Mouse (Mus musculus): ENCODE data around the gene Polr1e. TPM values are rescaled to one million over a fixed set of nuclear protein-coding genes. Genes with fewer than 3 reads are reported as not detected.

The Polr1e gene
- total and polyA plus RNA-seq, 3 experiments, result 37.2 to 87.7 (median 78.6) TPM

- Histone ChIP-seq H3K27ac (ENCODE audit: insufficient read depth, low read depth) (no peak overlapping the region), H3K9me3 (replicated peaks; ENCODE audit: low read length) (no peaks in the 10 kb centered on the region), H3K27me3 (replicated peaks) (no peaks in the 10 kb centered on the region), H3K4me1 (ENCODE audit: control insufficient read depth in 1 of 2, insufficient read depth in 2 of 2) (no peaks in the 10 kb centered on the region), H3K79me2 (replicated peaks; ENCODE audit: control insufficient read depth, extremely low read depth, insufficient read depth, poor library complexity, severe bottlenecking) (no peaks in the 10 kb centered on the region), H3K4me2 (ENCODE audit: insufficient read depth, low read depth, poor library complexity, severe bottlenecking) (no peak overlapping the region), H3K4me3 (replicated peaks in 1 of 3; ENCODE audit: low read depth in 2 of 3, low read length in 2 of 3, poor library complexity in 1 of 3) (no peak overlapping the region), H3K9ac (ENCODE audit: insufficient read depth, low read depth) (no peak overlapping the region), H3K36me3 (replicated peaks in 1 of 2; ENCODE audit: control insufficient read depth in 1 of 2, insufficient read depth in 1 of 2, low read length in 1 of 2) (no peaks in the 10 kb centered on the region)
- DNase-seq (ENCODE audit: extremely low read depth), result no peak
- dilution Hi-C loops (cut with MboI; ENCODE audit: extremely low pct_ligation_motif_present, extremely low pct_unique_long_range_greater_than_20kb, low sequenced_read_pairs), result no loop called here
- TF ChIP-seq EP300 (IDR thresholded peaks at IDR 0.05; ENCODE audit: low read length) (no peak), GABPA (IDR thresholded peaks at IDR 0.05; ENCODE audit: insufficient replicate concordance, low read depth, low read length) (no peak), MEF2A (IDR thresholded peaks at IDR 0.05; ENCODE audit: borderline replicate concordance, low read depth, low read length) (no peak), CHD2 (IDR thresholded peaks at IDR 0.05; ENCODE audit: low read length) (no peak), HCFC1 (IDR thresholded peaks at IDR 0.05; ENCODE audit: low read depth, low read length) (no peak), MAFK (IDR thresholded peaks at IDR 0.05; ENCODE audit: insufficient replicate concordance, low read length) (no peak), MAZ (IDR thresholded peaks at IDR 0.05; ENCODE audit: low read depth, low read length) (no peak), ZNF384 (IDR thresholded peaks at IDR 0.05; ENCODE audit: low read depth, low read length) (no peak), CTCF (conservative IDR thresholded peaks at IDR 0.05 in 1 of 2, IDR thresholded peaks at IDR 0.05 in 1 of 2; ENCODE audit: low read depth in 2 of 2, low read length in 2 of 2) (no peak), SIN3A (IDR thresholded peaks at IDR 0.05; ENCODE audit: low read length) (no peak), NELFE (IDR thresholded peaks at IDR 0.05; ENCODE audit: low read depth, low read length) (no peak), ZKSCAN1 (IDR thresholded peaks at IDR 0.05; ENCODE audit: borderline replicate concordance, low read depth, low read length) (no peak), USF1 (IDR thresholded peaks at IDR 0.05; ENCODE audit: low read depth, low read length) (no peak), UBTF (IDR thresholded peaks at IDR 0.05; ENCODE audit: low read depth, low read length) (no peak), RAD21 (IDR thresholded peaks at IDR 0.05; ENCODE audit: low read depth, low read length) (no peak)
- in situ Hi-C loops (cut with MboI; ENCODE audit: low pct_ligation_motif_present, low pct_unique_long_range_greater_than_20kb, low sequenced_read_pairs), result no loop called here
These were observed 29.6 kb downstream of the Polr1e start for GRCm38 (mm10) chr4:45047956-45048355.

- no peak overlapping the region for H3K9ac ChIP-seq (ENCODE audit: insufficient read depth, low read depth)
- H3K27me3 ChIP-seq (replicated peaks), result no peaks in the 10 kb centered on the region
- no peaks in the 10 kb centered on the region for H3K9me3 ChIP-seq (replicated peaks; ENCODE audit: low read length)
- no peak overlapping the region for H3K27ac ChIP-seq (ENCODE audit: insufficient read depth, low read depth)
- TF ChIP-seq MAZ (IDR thresholded peaks at IDR 0.05; ENCODE audit: low read depth, low read length) (no peak), MAFK (IDR thresholded peaks at IDR 0.05; ENCODE audit: insufficient replicate concordance, low read length) (no peak), RCOR1 (conservative IDR thresholded peaks at IDR 0.05; ENCODE audit: low read depth, low read length) (no peak), CTCF (conservative IDR thresholded peaks at IDR 0.05 in 1 of 2, IDR thresholded peaks at IDR 0.05 in 1 of 2; ENCODE audit: low read depth in 2 of 2, low read length in 2 of 2) (peak; percentile 9 to 65; a peak in 2 of 4 replicates), SMC3 (IDR thresholded peaks at IDR 0.05; ENCODE audit: low read depth, low read length) (peak; percentile 53), RAD21 (IDR thresholded peaks at IDR 0.05; ENCODE audit: low read depth, low read length) (peak; percentile 61), POLR2AphosphoS2 (IDR thresholded peaks at IDR 0.05; ENCODE audit: low read depth, low read length) (no peak)
- H3K79me2 ChIP-seq (replicated peaks; ENCODE audit: control insufficient read depth, extremely low read depth, insufficient read depth, poor library complexity, severe bottlenecking), result no peaks in the 10 kb centered on the region
- dilution Hi-C loops (cut with MboI; ENCODE audit: extremely low pct_ligation_motif_present, extremely low pct_unique_long_range_greater_than_20kb, low sequenced_read_pairs) (no loop called here), in situ Hi-C loops (cut with MboI; ENCODE audit: low pct_ligation_motif_present, low pct_unique_long_range_greater_than_20kb, low sequenced_read_pairs) (no loop called here)
- no peak overlapping the region for H3K4me3 ChIP-seq (replicated peaks in 1 of 3; ENCODE audit: low read depth in 2 of 3, low read length in 2 of 3, poor library complexity in 1 of 3)
- no peaks in the 10 kb centered on the region for H3K36me3 ChIP-seq (replicated peaks in 1 of 2; ENCODE audit: control insufficient read depth in 1 of 2, insufficient read depth in 1 of 2, low read length in 1 of 2)
- DNase-seq (ENCODE audit: extremely low read depth), result peak; percentile 36
- no peak overlapping the region for H3K4me2 ChIP-seq (ENCODE audit: insufficient read depth, low read depth, poor library complexity, severe bottlenecking)
- H3K4me1 ChIP-seq (ENCODE audit: control insufficient read depth in 1 of 2, insufficient read depth in 2 of 2), result no peaks in the 10 kb centered on the region
These were observed 36.5 kb downstream of the Polr1e start for GRCm38 (mm10) chr4:45054862-45055261.
